Mouse (Mus musculus) forebrain, embryonic 13.5 days (tissue): ENCODE results near the gene Tex50. TPM values are rescaled to one million over a fixed set of nuclear protein-coding genes. Genes with fewer than 3 reads are reported as not detected.
A peak's percentile ranks its signal among the peaks of the same experiment; 100 is the strongest.
"Not testable (repeated sequence)": the region's sequence is repeated elsewhere in the genome, so short reads cannot be mapped to it uniquely, and the experiment has no call there.

Source experiments
- ATAC-seq: fragments of 200-750 bp; cut with Nextera tagmentation; 2 replicates; pipeline ENCODE4 v1.8.0; 2017
- H3K27ac ChIP-seq: fragments of 300-500 bp; sonication (generic); 2 replicates; pipeline ENCODE4 v1.5.1; 2015; ENCODE audit warnings: inconsistent platforms, mild to moderate bottlenecking, moderate library complexity
- H3K27me3 ChIP-seq: fragments of 300-500 bp; sonication (generic); 2 replicates; pipeline ENCODE4 v1.6.1; 2015; ENCODE audit warnings: mild to moderate bottlenecking, inconsistent platforms
- H3K36me3 ChIP-seq: fragments of 300-500 bp; sonication (generic); 2 replicates; pipeline ENCODE4 v1.6.1; 2015; ENCODE audit warnings: mild to moderate bottlenecking, inconsistent platforms; ENCODE audit not compliant: poor library complexity, severe bottlenecking
- H3K4me1 ChIP-seq: fragments of 300-500 bp; sonication (generic); 2 replicates; pipeline ENCODE4 v1.6.1; 2015; ENCODE audit warnings: inconsistent platforms
- H3K4me2 ChIP-seq: fragments of 300-500 bp; sonication (generic); 2 replicates; pipeline ENCODE4 v1.6.1; 2015; ENCODE audit warnings: inconsistent platforms, mild to moderate bottlenecking, moderate library complexity
- H3K4me3 ChIP-seq: fragments of 300-500 bp; sonication (generic); 2 replicates; pipeline ENCODE4 v1.5.1; 2015; ENCODE audit warnings: mild to moderate bottlenecking, inconsistent platforms
- H3K9ac ChIP-seq: fragments of 300-500 bp; sonication (generic); 2 replicates; pipeline ENCODE4 v1.6.1; 2015; ENCODE audit warnings: mild to moderate bottlenecking, inconsistent platforms
- H3K9me3 ChIP-seq: fragments of 300-500 bp; sonication (generic); replicated peaks from 2 replicates; pipeline ENCODE4 v1.6.1; 2016; ENCODE audit warnings: inconsistent platforms
- WGBS: fragments of 180-500 bp; shearing (Covaris S2); methylation state at CpG from one replicate; pipeline ENCODE4 v1.1.7; 2015; 5-methylcytosine and 5-hydroxymethylcytosine counted together
- polyA plus RNA-seq: library from polyadenylated mRNA; unstranded; fragments of >200 nt; fragmentation: Nextera tagmentation; extraction: Ambion mirVana; gene quantifications from 2 replicates; pipeline ENCODE4 v1.2.1, GENCODE M21; 2015

Gene Tex50
- polyA plus RNA-seq, 1 experiment from 2014 or later: 0.65 TPM

DNA sequence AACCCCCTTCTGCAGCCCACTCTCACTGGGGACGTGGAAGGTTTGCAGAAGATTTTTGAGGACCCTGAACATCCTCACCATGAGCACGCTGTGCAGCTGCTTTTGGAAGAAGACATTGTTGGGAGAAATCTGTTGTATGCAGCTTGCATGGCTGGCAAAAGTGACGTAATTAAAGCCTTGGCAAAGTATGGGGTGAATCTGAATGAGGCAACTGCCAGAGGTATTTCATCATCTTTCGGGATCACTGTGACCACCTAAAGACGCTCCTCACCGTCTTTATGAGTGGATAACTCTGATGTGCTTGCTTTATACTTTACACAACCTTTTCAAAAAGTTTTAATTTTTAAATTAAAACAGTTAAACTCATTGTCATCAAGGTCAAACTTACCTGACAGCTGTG lies 8.0 kb downstream of the Tex50 start:
- H3K9ac ChIP-seq: no peak overlapping the region
- H3K4me2 ChIP-seq: peak overlapping the region; percentile 38; the same call in 1 of the 2 replicates
- H3K27me3 ChIP-seq: no peaks in the 10 kb centered on the region
- H3K36me3 ChIP-seq: no peaks in the 10 kb centered on the region
- no peak overlapping the region for H3K4me3 ChIP-seq
- no peaks in the 10 kb centered on the region for H3K9me3 ChIP-seq
- no peaks in the 10 kb centered on the region for H3K4me1 ChIP-seq
- 50% methylated on average over 6 of the region's 6 CpGs for WGBS
- H3K27ac ChIP-seq: no peak overlapping the region
- ATAC-seq: no peak

DNA sequence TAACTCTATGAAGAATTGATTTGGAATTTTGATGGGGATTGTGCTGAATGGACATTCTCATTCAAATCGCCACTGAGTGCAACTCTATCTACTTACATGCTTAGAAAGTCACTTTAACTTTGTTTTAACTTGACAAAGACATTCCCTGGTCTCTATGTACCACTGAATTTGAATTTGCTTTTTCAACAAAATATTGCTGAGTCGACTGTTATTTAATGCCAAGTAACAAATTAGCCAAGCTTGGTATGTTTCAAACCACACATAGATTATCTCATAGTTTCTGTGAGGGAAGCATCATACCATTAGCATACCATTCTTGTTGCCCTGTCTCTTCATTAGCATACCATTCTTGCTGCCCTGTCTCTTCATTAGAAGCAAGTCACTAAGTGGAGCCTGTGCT lies 11.2 kb downstream of the Tex50 start:
- Histone ChIP-seq H3K4me2 (no peak overlapping the region), H3K9me3 (no peaks in the 10 kb centered on the region), H3K36me3 (no peaks in the 10 kb centered on the region), H3K4me3 (no peak overlapping the region), H3K27me3 (no peaks in the 10 kb centered on the region), H3K4me1 (no peaks in the 10 kb centered on the region), H3K27ac (no peak overlapping the region), H3K9ac (no peak overlapping the region)
- 75% methylated on average over 2 of the region's 2 CpGs for WGBS
- ATAC-seq: no peak

DNA sequence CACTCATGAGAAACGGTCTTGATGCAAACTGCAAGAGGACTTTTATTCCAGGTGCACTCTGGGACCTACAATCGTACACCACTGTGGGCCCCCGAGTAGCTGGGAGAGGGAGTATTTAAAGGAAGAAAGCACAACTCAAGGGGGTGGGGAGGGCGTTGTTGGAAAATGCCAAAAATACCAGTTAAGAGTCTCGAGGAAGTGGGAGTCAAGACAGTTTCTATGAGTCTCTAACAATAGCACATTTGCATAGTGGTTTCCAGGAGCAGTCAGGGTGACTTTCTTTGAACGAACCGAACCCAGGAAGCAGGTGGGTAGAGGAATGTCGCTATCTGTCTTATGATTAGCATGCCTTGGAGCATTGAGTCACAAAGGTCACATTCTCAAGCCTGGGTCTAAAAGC lies 13.5 kb downstream of the Tex50 start:
- H3K4me3 ChIP-seq, H3K27me3 ChIP-seq, H3K9ac ChIP-seq, H3K4me2 ChIP-seq, H3K9me3 ChIP-seq, H3K4me1 ChIP-seq, H3K27ac ChIP-seq, ATAC-seq, H3K36me3 ChIP-seq: not testable (repeated sequence)
- 86% methylated on average over 8 of the region's 8 CpGs for WGBS

DNA sequence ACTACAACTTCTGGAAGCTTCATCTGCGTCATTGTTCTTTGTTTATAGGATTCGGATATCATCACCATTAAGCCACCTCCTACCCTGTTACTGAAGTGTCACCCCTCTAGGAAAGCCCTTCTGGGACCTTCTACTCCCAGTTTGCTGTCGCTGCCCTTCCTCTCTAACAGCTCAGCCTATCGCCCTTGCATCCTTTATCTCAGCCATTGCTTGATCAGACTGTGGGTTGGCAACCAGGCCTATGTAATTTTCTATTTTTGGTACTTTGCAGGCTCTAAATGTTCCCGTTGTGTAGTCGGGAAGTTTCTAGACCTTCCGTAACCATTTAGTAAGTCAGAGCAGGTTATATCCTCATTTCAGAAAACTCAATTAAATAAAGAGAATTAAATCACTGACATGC lies 15.9 kb downstream of the Tex50 start:
- peak; percentile 39; the same call in 1 of the 2 replicates for ATAC-seq
- WGBS: 91% methylated on average over 7 of the region's 7 CpGs
- peak overlapping the region; percentile 75 for H3K4me2 ChIP-seq
- H3K9me3 ChIP-seq: no peaks in the 10 kb centered on the region
- H3K4me3 ChIP-seq: peak overlapping the region; percentile 46; the same call in 1 of the 2 replicates
- H3K36me3 ChIP-seq: no peaks in the 10 kb centered on the region
- no peaks in the 10 kb centered on the region for H3K27me3 ChIP-seq
- no peaks in the 10 kb centered on the region for H3K4me1 ChIP-seq
- H3K9ac ChIP-seq: no peak overlapping the region
- H3K27ac ChIP-seq: no peak overlapping the region

DNA sequence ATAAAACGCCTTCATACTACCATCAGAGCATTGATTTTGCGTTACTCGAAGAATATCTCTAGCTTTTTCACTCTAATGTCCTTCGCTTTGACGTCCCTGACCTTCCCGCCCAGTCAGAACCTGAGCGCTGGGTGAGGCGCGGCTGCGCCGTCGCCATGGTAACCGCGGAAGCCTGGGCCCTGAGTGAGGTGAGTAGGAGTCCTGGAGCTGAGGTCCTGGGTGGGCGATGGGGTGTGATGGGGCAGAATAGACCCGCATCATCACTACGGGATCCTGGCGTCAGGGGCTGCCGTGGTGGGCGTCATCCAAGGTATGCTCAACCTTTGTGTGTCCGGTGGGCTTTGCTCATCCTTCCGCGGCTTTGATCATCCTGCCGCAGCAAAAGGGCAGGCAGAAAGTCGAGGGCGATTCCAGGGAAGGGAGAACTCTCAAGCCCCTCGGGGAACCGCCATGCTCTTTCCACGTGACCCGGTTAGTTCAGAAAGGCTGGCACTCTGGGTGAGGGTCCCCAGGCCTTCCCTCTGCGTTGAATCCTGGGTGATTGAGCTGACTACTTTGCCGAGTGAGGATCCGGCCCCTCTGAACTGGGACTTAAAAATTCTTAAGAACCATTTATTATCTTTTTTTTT lies 16.5 kb downstream of the Tex50 start, which contains the start of gene Ankrd45:
Gene Ankrd45 (plus strand): TSS at position 161 of the 629 bp plus-strand sequence.
- peak; percentile 96 for ATAC-seq
- peak within 1 kb of the TSS; percentile 68 for H3K9ac ChIP-seq
- H3K27me3 ChIP-seq: no peaks in the 10 kb centered on the region
- no peaks in the 10 kb centered on the region for H3K4me1 ChIP-seq
- H3K4me3 ChIP-seq: peak within 1 kb of the TSS; percentile 46
- H3K27ac ChIP-seq: no peak within 1 kb of the TSS
- no peaks in the 10 kb centered on the region for H3K36me3 ChIP-seq
- peak within 1 kb of the TSS; percentile 75 for H3K4me2 ChIP-seq
- H3K9me3 ChIP-seq: no peaks in the 10 kb centered on the region
- 4% methylated on average over 33 of the region's 33 CpGs for WGBS

DNA sequence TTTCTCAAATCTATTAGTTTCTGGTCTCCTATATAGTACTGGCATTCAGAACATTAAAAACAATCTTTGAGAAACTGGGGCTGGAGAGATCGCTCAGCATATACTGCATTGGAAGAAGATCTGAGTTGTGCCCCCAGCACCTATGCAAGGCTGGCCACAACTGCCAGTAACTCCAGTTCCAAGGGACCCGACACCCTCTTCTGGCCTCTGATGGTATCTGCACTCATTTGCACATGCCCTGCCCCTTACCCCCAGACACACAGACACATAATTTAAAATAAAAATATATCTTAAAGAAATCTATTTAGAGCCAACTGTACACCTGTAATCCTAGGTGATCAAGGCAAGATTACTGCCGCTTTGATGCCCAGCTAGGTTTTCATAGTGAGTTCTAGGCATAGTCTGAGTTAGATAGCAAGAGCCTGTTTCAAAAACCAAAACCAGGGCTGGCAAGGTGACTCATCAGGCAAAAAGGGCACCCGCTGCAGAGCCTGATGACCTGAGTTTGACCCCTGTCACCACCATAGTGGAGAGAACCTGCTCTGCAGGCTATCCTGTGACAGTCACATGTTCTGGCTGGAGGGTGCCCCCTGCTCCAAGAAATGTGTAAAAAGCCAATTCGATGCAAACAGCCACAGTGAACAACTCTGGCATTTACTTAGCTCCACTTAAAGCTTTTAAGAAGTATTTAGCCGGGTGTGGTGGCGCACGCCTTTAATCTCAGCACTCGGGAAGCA lies 18.9 kb downstream of the Tex50 start:
- 85% methylated on average over 9 of the region's 9 CpGs for WGBS
- Histone ChIP-seq H3K9me3 (no peaks in the 10 kb centered on the region), H3K36me3 (no peaks in the 10 kb centered on the region), H3K4me1 (no peaks in the 10 kb centered on the region), H3K27me3 (peaks cover 7% of the 10 kb centered on the region; the same call in 1 of the 2 replicates), H3K4me3 (no peak overlapping the region), H3K4me2 (no peak overlapping the region), H3K9ac (no peak overlapping the region), H3K27ac (no peak overlapping the region)
- no peak for ATAC-seq

DNA sequence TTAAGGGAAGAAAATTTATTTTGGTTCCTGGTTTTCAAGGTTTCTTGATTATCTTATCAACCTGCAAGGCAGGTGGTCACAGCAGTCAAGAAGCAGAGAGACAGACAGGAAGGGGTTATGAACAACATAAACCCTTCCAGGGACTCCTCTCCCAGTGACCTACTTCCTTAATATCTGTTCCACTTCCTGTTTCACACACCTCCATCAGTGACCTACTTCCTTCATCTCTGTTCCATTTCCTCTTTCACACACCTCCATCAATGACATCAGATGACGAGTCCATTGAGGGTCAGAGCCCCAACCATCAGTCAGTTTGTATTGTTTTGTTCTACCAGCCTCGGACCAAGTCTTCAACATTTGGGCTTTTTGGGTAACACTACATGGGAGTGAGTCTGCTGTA lies 19.6 kb downstream of the Tex50 start:
- Histone ChIP-seq H3K27me3 (peaks cover 7% of the 10 kb centered on the region; the same call in 1 of the 2 replicates), H3K4me3 (no peak overlapping the region), H3K9ac (no peak overlapping the region), H3K9me3 (no peaks in the 10 kb centered on the region), H3K27ac (no peak overlapping the region), H3K36me3 (no peaks in the 10 kb centered on the region), H3K4me1 (no peaks in the 10 kb centered on the region), H3K4me2 (no peak overlapping the region)
- no peak for ATAC-seq
- 85% methylated on average over 2 of the region's 2 CpGs for WGBS

DNA sequence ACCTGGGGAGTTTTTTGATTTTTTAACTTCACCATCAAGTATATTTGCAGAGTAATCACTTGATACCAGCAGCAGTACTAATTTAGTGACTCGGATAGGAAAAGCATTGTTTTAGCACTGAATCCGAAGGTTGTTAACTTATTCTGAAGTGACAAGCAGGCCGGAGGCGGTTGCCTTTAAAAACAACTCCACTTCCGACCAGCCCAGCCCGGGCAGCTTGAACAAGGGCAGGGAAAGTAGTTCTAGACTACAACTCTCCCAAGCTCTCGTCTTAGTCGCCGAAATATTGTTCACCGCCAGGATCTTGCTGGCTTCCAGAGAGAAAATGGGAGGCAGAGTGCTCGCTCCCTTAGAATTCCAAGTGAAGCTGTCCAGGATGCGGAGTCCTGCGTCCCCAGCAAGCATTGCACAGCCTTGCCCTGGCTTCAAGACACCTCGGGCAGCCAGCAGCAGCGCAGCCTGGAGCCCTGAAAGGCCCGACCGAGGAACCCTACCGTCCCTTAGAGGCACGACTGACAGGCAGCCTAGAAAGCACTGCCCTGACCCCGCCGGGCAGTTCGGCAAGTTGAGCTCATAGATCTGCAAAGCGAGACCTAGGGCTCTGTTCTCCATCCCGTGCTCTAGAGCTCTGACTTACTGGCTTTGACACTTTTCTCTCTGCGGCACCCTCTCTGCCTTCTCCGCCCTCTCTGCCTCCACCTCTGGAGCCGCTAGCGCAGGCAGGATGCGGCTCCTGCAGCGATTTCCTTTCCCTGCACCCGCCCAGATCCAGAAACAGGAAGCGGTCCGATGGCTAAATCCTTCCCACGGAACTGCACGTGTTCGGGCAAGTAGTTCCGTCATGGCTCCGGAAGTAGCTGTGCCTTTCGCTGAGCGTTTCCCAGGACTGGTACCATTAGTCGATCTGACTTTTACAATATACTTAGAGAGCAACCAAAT lies 28.1 kb downstream of the Tex50 start, which contains the start of gene Klhl20:
Gene Klhl20 (minus strand): TSS at position 786 of the 939 bp plus-strand sequence.
- peak within 1 kb of the TSS; percentile 75 for H3K4me3 ChIP-seq
- H3K9ac ChIP-seq: peak within 1 kb of the TSS; percentile 83
- peak; percentile 99 for ATAC-seq
- peaks cover 14% of the 10 kb centered on the region for H3K4me1 ChIP-seq
- H3K9me3 ChIP-seq: no peaks in the 10 kb centered on the region
- peaks cover 8% of the 10 kb centered on the region; the same call in 1 of the 2 replicates for H3K36me3 ChIP-seq
- peak within 1 kb of the TSS; percentile 84 for H3K4me2 ChIP-seq
- peak within 1 kb of the TSS; percentile 78 for H3K27ac ChIP-seq
- 3% methylated on average over 41 of the region's 41 CpGs for WGBS
- H3K27me3 ChIP-seq: peaks cover 8% of the 10 kb centered on the region

DNA sequence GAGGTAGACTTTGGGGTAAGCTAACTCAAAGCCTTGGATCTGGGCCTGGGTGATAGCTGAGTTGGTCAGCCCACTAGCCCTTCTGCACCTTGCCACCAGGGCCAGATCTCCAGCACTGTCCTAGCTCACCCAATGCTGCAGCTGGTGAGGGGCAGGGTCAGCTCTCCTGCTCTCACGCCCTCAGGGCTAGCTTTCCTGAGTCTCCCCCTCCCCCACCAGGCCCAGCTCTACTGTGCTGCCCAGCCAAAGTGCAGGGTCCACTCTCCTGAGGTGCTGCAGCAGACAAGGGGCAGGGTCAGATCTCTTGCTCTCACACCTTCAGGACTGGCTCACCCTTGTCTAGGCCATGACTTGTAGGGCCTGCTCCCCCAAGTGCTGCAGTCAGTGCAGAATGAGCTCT lies 32.7 kb downstream of the Tex50 start:
- Histone ChIP-seq H3K9ac (no peak overlapping the region), H3K36me3 (peaks cover 9% of the 10 kb centered on the region; the same call in 1 of the 2 replicates)
- 89% methylated on average over 1 of the region's 1 CpGs for WGBS

DNA sequence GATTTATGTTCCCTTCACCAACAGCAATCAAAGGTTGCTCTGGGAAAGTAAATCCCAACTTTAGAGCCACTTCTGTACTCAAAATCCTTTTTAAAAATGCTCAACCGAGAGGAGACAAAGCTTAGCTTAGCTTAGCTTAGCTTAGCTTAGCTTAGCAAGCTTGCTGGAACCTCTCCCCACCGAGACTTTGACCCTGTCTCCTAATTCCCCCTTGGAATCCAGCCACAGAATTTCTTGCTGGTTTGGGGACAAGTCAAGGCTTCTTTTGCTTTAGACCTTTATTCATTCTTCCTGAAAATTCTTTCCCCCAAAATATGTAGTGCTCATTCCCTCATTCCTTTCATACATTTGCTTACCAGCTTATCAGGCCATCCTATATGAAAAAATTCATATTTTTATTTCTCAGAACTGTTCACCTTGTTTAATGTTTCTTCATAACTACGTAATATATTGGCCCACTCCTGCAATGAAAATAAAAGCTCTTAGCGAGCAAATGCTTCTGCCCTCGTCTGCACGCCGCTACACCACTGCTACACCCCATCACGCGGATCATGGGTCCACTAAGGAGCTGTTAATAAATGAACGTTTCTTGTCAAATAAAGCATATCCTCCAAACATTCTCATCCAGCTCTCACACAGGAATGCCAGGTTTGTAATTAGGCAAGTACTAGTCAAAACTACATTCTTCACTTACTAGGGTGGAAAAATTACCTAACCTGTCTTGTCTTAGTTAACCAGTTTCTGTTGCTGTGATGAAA lies 36.3 kb downstream of the Tex50 start:
- H3K27ac ChIP-seq: no peak overlapping the region
- 91% methylated on average over 10 of the region's 10 CpGs for WGBS
- peaks cover 14% of the 10 kb centered on the region for H3K36me3 ChIP-seq
- H3K4me3 ChIP-seq: no peak overlapping the region
- ATAC-seq: no peak
- H3K4me1 ChIP-seq: no peaks in the 10 kb centered on the region
- no peaks in the 10 kb centered on the region for H3K9me3 ChIP-seq
- H3K9ac ChIP-seq: no peak overlapping the region
- no peaks in the 10 kb centered on the region for H3K27me3 ChIP-seq
- no peak overlapping the region for H3K4me2 ChIP-seq

More for the DNA sequence above, 32.7 kb downstream of the Tex50 start:
- no peak overlapping the region for H3K4me3 ChIP-seq
- no peaks in the 10 kb centered on the region for H3K27me3 ChIP-seq
- no peak overlapping the region for H3K27ac ChIP-seq
- peaks cover 14% of the 10 kb centered on the region for H3K4me1 ChIP-seq
- no peak overlapping the region for H3K4me2 ChIP-seq
- no peaks in the 10 kb centered on the region for H3K9me3 ChIP-seq
- no peak for ATAC-seq

DNA sequence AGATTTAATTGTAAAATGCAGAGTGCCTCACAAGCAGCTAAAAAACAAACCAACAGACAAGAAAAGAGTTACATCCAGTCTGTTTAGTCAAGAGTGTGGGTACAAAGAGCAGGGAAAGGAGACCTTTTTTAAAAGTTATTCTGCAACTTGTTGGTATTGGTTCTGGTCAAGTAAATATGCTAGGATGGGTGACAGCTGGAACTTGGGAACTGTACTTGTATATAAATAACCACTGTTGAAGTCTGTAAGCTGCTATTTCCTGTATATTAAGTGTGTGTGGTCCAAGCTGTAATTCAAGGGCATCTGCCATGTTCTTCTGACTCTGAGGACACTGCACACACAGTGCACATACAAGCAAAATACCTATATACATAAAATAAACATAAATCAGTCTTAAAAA lies 44.5 kb downstream of the Tex50 start:
- H3K27ac ChIP-seq: no peak overlapping the region
- H3K36me3 ChIP-seq: peaks cover 3% of the 10 kb centered on the region; the same call in 1 of the 2 replicates
- no peak for ATAC-seq
- no peaks in the 10 kb centered on the region for H3K27me3 ChIP-seq
- H3K9me3 ChIP-seq: no peaks in the 10 kb centered on the region
- H3K4me1 ChIP-seq: no peaks in the 10 kb centered on the region
- H3K4me3 ChIP-seq: no peak overlapping the region
- no peak overlapping the region for H3K9ac ChIP-seq
- H3K4me2 ChIP-seq: no peak overlapping the region
